Mouse (Mus musculus) megakaryocyte, embryonic 14.5 days (primary cell): ENCODE measurements at regions not wholly inside any gene's neighbourhood (a gene's known extent, or its start where the extent isn't known, plus 50 kb on each side); places are given as distances from the start of the nearest gene placed in this dataset.

ENCODE experiments used
- FLI1 ChIP-seq: IDR thresholded peaks from 2 replicates; pipeline ENCODE4 v1.6.1; 2012; ENCODE audit warnings: low read length, inconsistent platforms, mixed read lengths
- GATA1 ChIP-seq: IDR thresholded peaks from 3 replicates; pipeline ENCODE4 v1.6.1; 2012; ENCODE audit warnings: mixed read lengths, low read length, inconsistent platforms, borderline replicate concordance

DNA sequence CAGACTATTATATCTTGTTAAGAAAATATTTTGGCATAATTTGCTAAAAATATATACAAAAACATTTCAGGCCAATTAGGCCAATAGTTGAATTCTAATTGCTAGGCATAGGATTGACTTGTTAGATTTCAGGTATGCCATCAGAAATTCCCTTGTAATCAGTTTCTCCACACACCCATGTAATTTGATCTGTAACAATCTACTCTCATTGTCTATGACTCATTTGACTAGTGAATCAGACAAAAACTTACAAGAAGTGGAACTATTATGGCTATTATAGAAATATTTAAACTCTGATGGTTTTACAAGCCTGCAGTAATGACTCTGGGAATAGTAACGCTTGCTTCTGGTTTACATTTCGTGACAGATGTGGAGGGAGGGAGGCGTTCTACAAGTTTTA is 338.9 kb upstream of the Ptbp2 start:
- no peak for TF ChIP-seq GATA1
- no peak for TF ChIP-seq FLI1
